Mouse (Mus musculus): ENCODE results near the gene H2afx. TPM values are rescaled to one million over a fixed set of nuclear protein-coding genes. Genes with fewer than 3 reads are reported as not detected.
"Not testable (repeated sequence)": the region's sequence is repeated elsewhere in the genome, so short reads cannot be mapped to it uniquely, and the experiment has no call there.

H2afx gene
- polyA plus RNA-seq, 1 experiment from 2014 or later, result 290 TPM

DNA sequence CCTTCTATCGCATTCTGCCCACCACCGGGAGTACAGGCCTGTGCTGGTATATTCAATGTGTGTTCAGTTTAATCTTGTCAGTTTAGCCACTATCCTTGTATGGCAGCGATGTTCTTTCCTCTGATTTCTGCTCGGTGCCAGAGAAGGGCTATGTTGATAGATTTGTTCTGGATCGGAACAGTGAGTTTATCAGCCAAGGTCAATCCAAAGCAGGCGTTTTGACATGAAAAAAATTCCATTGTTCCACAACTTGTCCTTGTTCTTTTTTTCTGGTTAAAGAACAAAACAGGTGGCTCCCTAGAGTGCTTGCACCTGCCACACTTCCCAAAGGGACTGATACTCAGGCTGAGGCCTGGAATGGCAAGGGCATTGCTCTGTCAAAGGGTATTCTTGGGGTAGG lies 41.6 kb downstream of the H2afx start:
- H3K4me3 ChIP-seq, result no peak overlapping the region
- H3K27me3 ChIP-seq, result no peaks in the 10 kb centered on the region
- ATAC-seq (ENCODE audit: low FRiP score), result no peak
- H3K9me3 ChIP-seq (replicated peaks), result no peaks in the 10 kb centered on the region
- H3K36me3 ChIP-seq, result peaks cover 3% of the 10 kb centered on the region
- H3K9ac ChIP-seq, result no peak overlapping the region
- H3K4me1 ChIP-seq, result peaks cover 18% of the 10 kb centered on the region
- no peak overlapping the region for H3K27ac ChIP-seq
- WGBS, result 87% methylated on average over 6 of the region's 6 CpGs
- no peak overlapping the region for H3K4me2 ChIP-seq (replicated peaks)

DNA sequence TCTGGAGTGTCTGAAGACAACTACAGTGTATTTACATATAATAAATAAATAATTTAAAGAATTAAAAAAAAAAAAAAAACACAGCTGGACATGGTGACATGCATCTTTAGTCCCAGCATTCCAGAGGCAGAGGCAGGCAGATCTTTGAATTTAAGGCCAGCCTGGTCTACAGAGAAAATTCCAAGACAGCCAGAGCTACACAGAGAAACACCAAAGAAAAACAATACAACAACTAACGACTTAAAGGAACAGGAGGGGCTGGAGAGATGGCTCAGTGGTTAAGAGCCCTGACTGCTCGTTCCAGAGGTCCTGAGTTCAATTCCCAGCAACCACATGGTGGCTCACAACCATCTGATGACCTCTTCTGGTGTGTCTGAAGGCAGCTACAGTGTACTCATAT lies 42.8 kb downstream of the H2afx start:
- not testable (repeated sequence) for H3K27ac ChIP-seq; H3K4me3 ChIP-seq; H3K9ac ChIP-seq; H3K27me3 ChIP-seq; ATAC-seq (ENCODE audit: low FRiP score); H3K4me2 ChIP-seq (replicated peaks); H3K9me3 ChIP-seq (replicated peaks)
- Histone ChIP-seq H3K36me3 (peaks cover 15% of the 10 kb centered on the region), H3K4me1 (peaks cover 19% of the 10 kb centered on the region)
- 94% methylated on average over 2 of the region's 2 CpGs for WGBS

DNA sequence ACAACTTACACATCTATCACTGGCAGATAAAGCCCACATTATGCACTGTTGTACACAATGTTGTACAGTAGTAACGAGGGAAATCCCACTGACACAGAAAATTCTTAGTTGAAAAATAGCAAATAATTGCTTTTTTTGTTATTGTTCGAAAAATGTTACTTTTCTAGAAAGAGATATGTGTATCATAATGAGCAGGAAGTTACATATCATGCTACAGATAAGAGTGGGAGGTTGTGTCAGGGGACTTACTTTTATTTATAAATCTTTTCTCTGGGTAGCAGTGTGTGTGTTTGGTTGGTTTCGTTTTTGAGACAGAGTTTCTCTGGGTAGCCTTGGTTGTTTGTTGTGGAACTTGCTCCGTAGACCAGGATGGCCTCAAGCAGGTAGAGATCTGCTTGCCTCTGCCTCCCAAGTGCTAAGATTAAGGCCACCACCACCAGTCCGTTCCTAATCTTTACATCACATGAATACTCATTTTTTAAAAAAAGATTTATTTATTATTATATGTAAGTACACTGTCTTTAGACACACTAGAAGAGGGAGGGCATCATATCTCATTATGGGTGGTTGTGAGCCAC lies 43.7 kb downstream of the H2afx start:
- WGBS, result 92% methylated on average over 5 of the region's 5 CpGs
- no peaks in the 10 kb centered on the region for H3K9me3 ChIP-seq (replicated peaks)
- H3K36me3 ChIP-seq, result peaks cover 24% of the 10 kb centered on the region
- peak overlapping the region; percentile 97 for H3K4me2 ChIP-seq (replicated peaks)
- H3K4me3 ChIP-seq, result peak overlapping the region; percentile 83
- H3K27me3 ChIP-seq, result no peaks in the 10 kb centered on the region
- H3K9ac ChIP-seq, result peak overlapping the region; percentile 73
- H3K4me1 ChIP-seq, result peaks cover 19% of the 10 kb centered on the region
- H3K27ac ChIP-seq, result peak overlapping the region; percentile 87; the same call in 1 of the 2 replicates
- ATAC-seq (ENCODE audit: low FRiP score), result no peak

DNA sequence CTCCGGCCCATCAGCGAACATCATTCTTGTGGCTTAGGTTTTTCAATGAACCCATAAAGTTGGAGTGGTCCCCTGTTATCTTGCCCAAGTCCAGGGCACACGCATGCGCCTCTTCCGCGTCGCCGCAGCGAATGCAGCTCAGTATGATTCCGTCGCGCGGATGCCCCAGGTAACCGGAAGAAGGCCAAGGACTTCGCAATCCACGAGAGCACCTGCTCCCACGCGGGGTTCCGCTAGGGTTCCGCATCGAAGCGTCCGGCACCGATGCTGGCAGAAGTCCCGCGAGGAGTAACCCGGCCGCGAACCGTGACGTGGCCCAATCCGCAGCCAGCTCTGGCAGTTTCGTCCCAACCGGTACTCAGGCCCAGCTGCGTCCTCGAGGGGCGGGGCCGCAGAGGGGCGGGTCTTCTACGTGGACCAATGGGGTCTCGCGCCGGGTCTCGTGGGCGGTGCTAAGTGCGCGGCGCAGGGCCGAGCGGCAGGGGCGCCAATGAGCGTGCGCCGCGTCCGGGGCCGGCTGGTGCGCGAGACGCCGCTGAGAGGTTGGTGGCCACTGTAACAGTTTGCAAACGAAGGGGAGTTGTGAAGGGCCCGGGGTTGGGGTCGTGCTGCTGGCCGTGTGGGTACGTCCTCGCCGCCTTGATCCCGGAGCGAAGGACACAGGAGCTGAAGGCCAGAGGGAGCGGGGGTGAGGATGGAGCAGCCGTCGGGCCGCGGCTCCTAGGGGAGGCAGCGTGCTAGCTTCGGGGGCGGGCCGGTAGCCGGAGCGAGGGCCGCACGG lies 44.8 kb downstream of the H2afx start, which contains the start of gene Hyou1:
TSS of gene Hyou1 (plus strand) at position 437 of the 781 bp plus-strand sequence.
- peak; percentile 97 for ATAC-seq (ENCODE audit: low FRiP score)
- Histone ChIP-seq H3K27me3 (no peaks in the 10 kb centered on the region), H3K27ac (peak within 1 kb of the TSS; percentile 87), H3K36me3 (peaks cover 35% of the 10 kb centered on the region), H3K9ac (peak within 1 kb of the TSS; percentile 94), H3K4me3 (peak within 1 kb of the TSS; percentile 83), H3K9me3 (replicated peaks) (no peaks in the 10 kb centered on the region), H3K4me1 (peaks cover 19% of the 10 kb centered on the region), H3K4me2 (replicated peaks) (peak within 1 kb of the TSS; percentile 97)
- under 1% methylated on average over 83 of the region's 83 CpGs for WGBS

DNA sequence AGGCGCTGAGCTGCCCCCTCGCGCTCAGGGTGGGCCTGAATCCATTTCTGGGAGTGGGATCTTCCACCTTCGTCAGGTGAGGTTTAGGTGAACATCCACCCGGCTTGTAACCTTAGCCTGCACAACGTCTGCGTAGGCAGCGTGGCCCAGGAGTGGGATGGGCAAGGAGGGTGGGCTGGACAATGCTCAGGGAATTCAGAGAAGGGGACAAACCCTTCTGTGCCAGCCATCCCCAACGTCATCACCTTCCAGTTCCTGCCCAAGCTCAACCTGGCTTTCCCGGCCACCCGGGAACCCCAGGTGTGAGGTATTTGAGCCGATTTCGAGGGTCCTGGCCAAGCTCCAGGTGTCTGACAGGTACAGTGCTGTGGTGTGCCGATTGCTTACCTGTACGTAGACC lies 45.4 kb downstream of the H2afx start:
- 11% methylated on average over 15 of the region's 15 CpGs for WGBS
- peak overlapping the region; percentile 94 for H3K9ac ChIP-seq

DNA sequence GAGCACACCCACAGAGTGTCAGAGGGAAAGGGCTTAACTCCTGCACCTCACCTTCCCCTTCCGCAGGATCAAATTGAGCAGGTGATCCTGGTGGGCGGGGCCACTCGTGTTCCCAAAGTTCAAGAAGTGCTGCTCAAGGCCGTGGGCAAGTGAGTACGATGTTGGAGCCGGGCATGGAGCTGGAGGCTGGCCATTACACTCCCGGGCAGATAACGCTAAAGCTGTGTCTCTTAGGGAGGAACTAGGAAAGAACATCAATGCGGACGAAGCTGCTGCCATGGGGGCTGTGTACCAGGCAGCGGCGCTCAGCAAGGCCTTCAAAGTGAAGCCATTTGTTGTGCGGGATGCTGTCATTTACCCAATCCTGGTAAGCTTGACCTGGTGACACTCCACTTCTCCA lies 50.1 kb downstream of the H2afx start:
- no peak overlapping the region for H3K4me3 ChIP-seq
- peaks cover 88% of the 10 kb centered on the region for H3K36me3 ChIP-seq
- peaks cover 14% of the 10 kb centered on the region for H3K4me1 ChIP-seq
- H3K4me2 ChIP-seq (replicated peaks), result no peak overlapping the region
- H3K9me3 ChIP-seq (replicated peaks), result no peaks in the 10 kb centered on the region
- WGBS, result 91% methylated on average over 13 of the region's 13 CpGs
- ATAC-seq (ENCODE audit: low FRiP score), result no peak
- no peak overlapping the region for H3K27ac ChIP-seq
- H3K9ac ChIP-seq, result no peak overlapping the region
- H3K27me3 ChIP-seq, result no peaks in the 10 kb centered on the region

More for the DNA sequence above, 45.4 kb downstream of the H2afx start:
- peak; percentile 30; the same call in 1 of the 2 replicates for ATAC-seq (ENCODE audit: low FRiP score)
- Histone ChIP-seq H3K4me1 (peaks cover 19% of the 10 kb centered on the region), H3K9me3 (replicated peaks) (no peaks in the 10 kb centered on the region), H3K4me2 (replicated peaks) (peak overlapping the region; percentile 97), H3K36me3 (peaks cover 41% of the 10 kb centered on the region), H3K4me3 (peak overlapping the region; percentile 83), H3K27ac (peak overlapping the region; percentile 81), H3K27me3 (no peaks in the 10 kb centered on the region)

Small RNA genes lying within 50 kb of the gene (microRNA-seq; reads per million reads assigned to microRNA genes)
- gene Gm44335, result not detected

Other genes with a start within 250 kb of the H2afx start
- 0.14 and 0.30 TPM in 2 replicates for gene Mfrp, start 233.0 kb upstream of the H2afx start, polyA plus RNA-seq (2016; fragmentation: Nextera tagmentation; extraction: Ambion mirVana)
- 1.4 and 1.8 TPM in 2 replicates for gene C1qtnf5, start 227.4 kb upstream of the H2afx start, polyA plus RNA-seq (2016; fragmentation: Nextera tagmentation; extraction: Ambion mirVana)
- 0.26 and 0.30 TPM in 2 replicates for gene Gm49380, start 221.2 kb upstream of the H2afx start, polyA plus RNA-seq (2016; fragmentation: Nextera tagmentation; extraction: Ambion mirVana)
- 57.1 and 61.4 TPM in 2 replicates for gene Rnf26, start 221.2 kb upstream of the H2afx start, polyA plus RNA-seq (2016; fragmentation: Nextera tagmentation; extraction: Ambion mirVana)
- 14.5 and 15.4 TPM in 2 replicates for gene Mcam, start 200.2 kb upstream of the H2afx start, polyA plus RNA-seq (2016; fragmentation: Nextera tagmentation; extraction: Ambion mirVana)
- gene Cbl, start 100.6 kb upstream of the H2afx start, polyA plus RNA-seq (2016; fragmentation: Nextera tagmentation; extraction: Ambion mirVana), result 26.2 and 30.5 TPM in 2 replicates
- gene Ccdc153, start 94.0 kb upstream of the H2afx start, polyA plus RNA-seq (2016; fragmentation: Nextera tagmentation; extraction: Ambion mirVana), result not detected in 2 replicates
- 0.15 TPM in 1 of 2 replicates, not detected in the other for gene Pdzd3, start 83.2 kb upstream of the H2afx start, polyA plus RNA-seq (2016; fragmentation: Nextera tagmentation; extraction: Ambion mirVana)
- 5.1 and 5.6 TPM in 2 replicates for gene Nlrx1, start 66.1 kb upstream of the H2afx start, polyA plus RNA-seq (2016; fragmentation: Nextera tagmentation; extraction: Ambion mirVana)
- 12.9 and 13.5 TPM in 2 replicates for gene Abcg4, start 46.1 kb upstream of the H2afx start, polyA plus RNA-seq (2016; fragmentation: Nextera tagmentation; extraction: Ambion mirVana)
- gene Hinfp, start 29.0 kb upstream of the H2afx start, polyA plus RNA-seq (2016; fragmentation: Nextera tagmentation; extraction: Ambion mirVana), result 28.9 and 32.5 TPM in 2 replicates
- gene C2cd2l, start 14.4 kb upstream of the H2afx start, polyA plus RNA-seq (2016; fragmentation: Nextera tagmentation; extraction: Ambion mirVana), result 20.2 and 22.2 TPM in 2 replicates
- gene Dpagt1, start 8.7 kb upstream of the H2afx start, polyA plus RNA-seq (2016; fragmentation: Nextera tagmentation; extraction: Ambion mirVana), result 37.3 and 41.3 TPM in 2 replicates
- 99.4 and 103 TPM in 2 replicates for gene Hmbs, start 9.5 kb downstream of the H2afx start, polyA plus RNA-seq (2016; fragmentation: Nextera tagmentation; extraction: Ambion mirVana)
- 35.2 and 36.2 TPM in 2 replicates for gene Vps11, start 27.0 kb downstream of the H2afx start, polyA plus RNA-seq (2016; fragmentation: Nextera tagmentation; extraction: Ambion mirVana)
- 35.8 and 39.1 TPM in 2 replicates for gene Hyou1, start 44.8 kb downstream of the H2afx start, polyA plus RNA-seq (2016; fragmentation: Nextera tagmentation; extraction: Ambion mirVana)
- gene Slc37a4, start 62.2 kb downstream of the H2afx start, polyA plus RNA-seq (2016; fragmentation: Nextera tagmentation; extraction: Ambion mirVana), result 38.7 TPM in 2 replicates
- gene Rps25, start 72.4 kb downstream of the H2afx start, polyA plus RNA-seq (2016; fragmentation: Nextera tagmentation; extraction: Ambion mirVana), result 1,265 and 1,340 TPM in 2 replicates
- 256 and 259 TPM in 2 replicates for gene Trappc4, start 72.9 kb downstream of the H2afx start, polyA plus RNA-seq (2016; fragmentation: Nextera tagmentation; extraction: Ambion mirVana)
- 32.9 and 36.7 TPM in 2 replicates for gene Ccdc84, start 83.9 kb downstream of the H2afx start, polyA plus RNA-seq (2016; fragmentation: Nextera tagmentation; extraction: Ambion mirVana)
- not detected in 2 replicates for gene Foxr1, start 106.4 kb downstream of the H2afx start, polyA plus RNA-seq (2016; fragmentation: Nextera tagmentation; extraction: Ambion mirVana)
- gene Upk2, start 120.3 kb downstream of the H2afx start, polyA plus RNA-seq (2016; fragmentation: Nextera tagmentation; extraction: Ambion mirVana), result not detected in 2 replicates
- 12.3 and 15.5 TPM in 2 replicates for gene Bcl9l, start 148.1 kb downstream of the H2afx start, polyA plus RNA-seq (2016; fragmentation: Nextera tagmentation; extraction: Ambion mirVana)
- gene Cxcr5, start 227.2 kb downstream of the H2afx start, polyA plus RNA-seq (2016; fragmentation: Nextera tagmentation; extraction: Ambion mirVana), result not detected in 2 replicates

Data from hindbrain, embryonic 12.5 days (tissue).